Mouse (Mus musculus): ENCODE results near the gene Samd10. TPM values are rescaled to one million over a fixed set of nuclear protein-coding genes. Genes with fewer than 3 reads are reported as not detected.

Samd10 gene
- 213 and 216 TPM in 2 replicates for polyA plus RNA-seq (2015; fragmentation: Nextera tagmentation; extraction: Ambion mirVana)

DNA sequence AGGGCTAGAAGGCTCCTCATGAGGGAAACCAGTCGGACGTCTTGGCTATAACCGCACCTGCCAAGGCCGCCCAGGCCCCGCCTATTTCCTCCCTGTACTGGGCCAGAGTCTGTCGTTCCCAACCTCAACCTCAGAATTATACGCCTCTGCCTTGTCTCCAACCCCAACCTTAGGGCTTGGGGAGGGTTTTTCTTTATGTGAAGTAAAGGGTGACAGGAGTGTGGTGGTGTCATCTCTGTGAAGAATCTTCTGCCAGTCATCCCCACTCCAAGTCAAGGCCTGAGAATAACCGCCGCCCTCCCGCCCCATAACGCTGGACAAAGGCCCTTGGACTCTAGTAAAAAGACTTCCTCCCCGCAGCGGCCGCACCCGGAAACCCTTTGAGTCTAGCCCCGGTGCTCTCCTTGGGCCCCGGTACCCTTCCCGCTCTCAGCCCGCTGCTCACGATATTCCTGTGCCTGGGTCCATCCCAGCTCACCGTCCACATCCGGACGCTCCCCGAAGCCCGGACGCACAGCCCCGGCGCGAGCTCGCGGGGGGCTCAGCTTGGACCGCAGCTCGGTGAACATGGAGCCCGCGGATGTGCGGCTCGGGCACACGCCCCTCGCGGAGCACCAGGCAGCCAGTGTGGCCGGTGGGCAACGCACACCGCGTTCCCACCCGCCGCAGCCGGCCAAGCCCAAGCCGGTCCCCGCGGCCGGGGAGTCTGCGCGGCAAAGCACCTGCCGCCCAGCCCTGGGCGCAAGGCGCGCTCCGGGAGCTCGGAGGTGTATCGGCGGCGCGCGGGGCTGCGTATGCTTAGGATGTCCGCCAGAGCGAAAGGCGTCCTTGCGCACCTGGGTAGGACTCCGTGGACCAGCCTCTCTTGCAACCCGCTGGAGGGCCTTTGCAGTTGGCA lies at the start of gene Samd10:
Gene Samd10 (minus strand): TSS at position 759 of the 898 bp plus-strand sequence.
- Histone ChIP-seq H3K9me3 (replicated peaks; ENCODE audit: control insufficient read depth, low read length, poor library complexity, severe bottlenecking) (no peaks in the 10 kb centered on the region), H3K27me3 (ENCODE audit: control insufficient read depth, insufficient read depth, low read depth, low read length) (no peaks in the 10 kb centered on the region), H3K4me1 (ENCODE audit: control insufficient read depth, insufficient read depth, low read length) (peaks cover 41% of the 10 kb centered on the region), H3K9ac (ENCODE audit: low read depth, low read length) (peak within 1 kb of the TSS; percentile 98), H3K4me3 (ENCODE audit: low read depth, low read length) (peak within 1 kb of the TSS; percentile 79), H3K4me2 (ENCODE audit: low read length) (peak within 1 kb of the TSS; percentile 81), H3K27ac (ENCODE audit: low read length) (peak within 1 kb of the TSS; percentile 97), H3K36me3 (ENCODE audit: control insufficient read depth, insufficient read depth, low read length) (peaks cover 5% of the 10 kb centered on the region)
- peak; percentile 44 for ATAC-seq
- 1% methylated on average over 71 of the region's 71 CpGs for WGBS

- Histone ChIP-seq H3K4me1 (ENCODE audit: control insufficient read depth, insufficient read depth, low read length) (no peaks in the 10 kb centered on the region), H3K36me3 (ENCODE audit: control insufficient read depth, insufficient read depth, low read length) (peaks cover 25% of the 10 kb centered on the region), H3K27me3 (ENCODE audit: control insufficient read depth, insufficient read depth, low read depth, low read length) (no peaks in the 10 kb centered on the region), H3K4me2 (ENCODE audit: low read length) (no peak overlapping the region), H3K4me3 (ENCODE audit: low read depth, low read length) (no peak overlapping the region), H3K27ac (ENCODE audit: low read length) (no peak overlapping the region), H3K9me3 (replicated peaks; ENCODE audit: control insufficient read depth, low read length, poor library complexity, severe bottlenecking) (no peaks in the 10 kb centered on the region), H3K9ac (ENCODE audit: low read depth, low read length) (no peak overlapping the region)
- WGBS, result 94% methylated on average over 6 of the region's 6 CpGs
- no peak for ATAC-seq
These were observed 47.8 kb upstream of the Samd10 start for GRCm38 (mm10) chr2:181646626-181647472.

GRCm38 (mm10) chr2:181645666-181646065 lies 46.7 kb upstream of the Samd10 start:
- Histone ChIP-seq H3K9ac (ENCODE audit: low read depth, low read length) (no peak overlapping the region), H3K27me3 (ENCODE audit: control insufficient read depth, insufficient read depth, low read depth, low read length) (no peaks in the 10 kb centered on the region), H3K4me1 (ENCODE audit: control insufficient read depth, insufficient read depth, low read length) (no peaks in the 10 kb centered on the region), H3K9me3 (replicated peaks; ENCODE audit: control insufficient read depth, low read length, poor library complexity, severe bottlenecking) (no peaks in the 10 kb centered on the region), H3K36me3 (ENCODE audit: control insufficient read depth, insufficient read depth, low read length) (peaks cover 27% of the 10 kb centered on the region), H3K27ac (ENCODE audit: low read length) (no peak overlapping the region), H3K4me2 (ENCODE audit: low read length) (no peak overlapping the region), H3K4me3 (ENCODE audit: low read depth, low read length) (no peak overlapping the region)
- 86% methylated on average over 3 of the region's 3 CpGs for whole genome bisulfite sequencing
- ATAC-seq, result no peak

DNA sequence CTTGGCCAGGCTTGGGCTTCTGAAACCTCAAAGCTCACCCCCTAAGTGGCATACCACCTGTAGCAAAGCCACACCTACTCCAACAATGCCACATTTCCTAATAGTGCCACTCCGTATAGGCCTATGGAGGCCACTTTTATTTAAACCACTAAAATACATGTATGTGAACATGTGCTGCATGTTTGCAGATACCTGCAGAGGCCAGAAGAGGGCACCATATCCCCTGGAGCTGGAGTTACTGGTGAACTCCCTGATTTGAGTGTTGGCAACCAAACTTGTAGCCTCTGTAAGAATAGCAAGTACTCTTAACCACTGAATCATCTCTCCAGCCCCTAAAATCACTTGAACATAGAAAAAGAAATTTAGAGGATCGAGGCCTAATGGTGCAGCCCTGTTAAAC lies 45.3 kb upstream of the Samd10 start:
- Histone ChIP-seq H3K4me2 (ENCODE audit: low read length) (no peak overlapping the region), H3K27me3 (ENCODE audit: control insufficient read depth, insufficient read depth, low read depth, low read length) (no peaks in the 10 kb centered on the region), H3K9me3 (replicated peaks; ENCODE audit: control insufficient read depth, low read length, poor library complexity, severe bottlenecking) (no peaks in the 10 kb centered on the region), H3K27ac (ENCODE audit: low read length) (no peak overlapping the region), H3K36me3 (ENCODE audit: control insufficient read depth, insufficient read depth, low read length) (peaks cover 25% of the 10 kb centered on the region), H3K4me1 (ENCODE audit: control insufficient read depth, insufficient read depth, low read length) (no peaks in the 10 kb centered on the region), H3K9ac (ENCODE audit: low read depth, low read length) (no peak overlapping the region), H3K4me3 (ENCODE audit: low read depth, low read length) (no peak overlapping the region)
- no peak for ATAC-seq
- WGBS, result 88% methylated on average over 2 of the region's 2 CpGs

DNA sequence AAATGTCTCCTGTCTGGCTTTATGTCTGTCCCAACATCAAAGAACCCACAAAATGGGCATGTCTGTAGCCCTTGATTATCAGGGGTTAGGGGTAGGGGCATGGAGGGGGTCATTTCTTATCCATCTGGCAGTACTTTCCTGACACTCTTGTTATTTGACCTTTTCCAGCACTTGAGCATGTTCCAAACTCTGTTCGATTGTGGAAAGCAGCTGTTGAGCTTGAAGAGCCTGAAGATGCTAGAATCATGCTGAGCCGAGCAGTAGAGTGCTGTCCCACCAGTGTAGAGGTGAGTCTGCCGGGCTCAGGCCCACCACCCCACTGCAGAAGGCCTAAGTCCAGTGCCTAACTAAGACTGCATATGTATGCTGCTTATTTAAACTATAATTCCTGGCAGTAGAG lies 36.9 kb upstream of the Samd10 start:
- Histone ChIP-seq H3K9ac (ENCODE audit: low read depth, low read length) (no peak overlapping the region), H3K27me3 (ENCODE audit: control insufficient read depth, insufficient read depth, low read depth, low read length) (no peaks in the 10 kb centered on the region), H3K4me1 (ENCODE audit: control insufficient read depth, insufficient read depth, low read length) (no peaks in the 10 kb centered on the region), H3K4me2 (ENCODE audit: low read length) (no peak overlapping the region), H3K36me3 (ENCODE audit: control insufficient read depth, insufficient read depth, low read length) (peaks cover 51% of the 10 kb centered on the region), H3K9me3 (replicated peaks; ENCODE audit: control insufficient read depth, low read length, poor library complexity, severe bottlenecking) (no peaks in the 10 kb centered on the region), H3K27ac (ENCODE audit: low read length) (no peak overlapping the region), H3K4me3 (ENCODE audit: low read depth, low read length) (no peak overlapping the region)
- no peak for ATAC-seq
- WGBS, result 94% methylated on average over 3 of the region's 3 CpGs

DNA sequence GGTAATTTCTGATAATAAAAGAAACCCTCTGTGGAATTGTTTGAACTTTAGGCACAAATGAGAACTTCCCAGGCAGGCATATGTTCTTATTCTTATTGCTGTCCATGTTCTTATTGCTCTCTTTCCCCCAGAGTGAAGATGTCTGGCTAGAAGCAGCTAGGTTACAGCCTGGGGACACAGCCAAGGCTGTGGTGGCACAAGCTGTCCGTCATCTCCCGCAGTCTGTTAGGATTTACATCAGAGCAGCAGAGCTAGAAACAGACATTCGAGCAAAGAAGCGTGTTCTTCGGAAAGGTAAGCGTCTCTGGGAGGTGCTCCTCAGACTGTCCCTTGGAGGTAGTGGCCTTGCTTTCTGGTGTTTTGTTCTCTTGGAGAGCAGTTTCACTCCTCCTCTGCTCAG lies 33.6 kb upstream of the Samd10 start:
- H3K27ac ChIP-seq (ENCODE audit: low read length), result no peak overlapping the region
- H3K27me3 ChIP-seq (ENCODE audit: control insufficient read depth, insufficient read depth, low read depth, low read length), result no peaks in the 10 kb centered on the region
- H3K36me3 ChIP-seq (ENCODE audit: control insufficient read depth, insufficient read depth, low read length), result peaks cover 43% of the 10 kb centered on the region
- WGBS, result 97% methylated on average over 6 of the region's 6 CpGs
- ATAC-seq, result no peak
- no peaks in the 10 kb centered on the region for H3K4me1 ChIP-seq (ENCODE audit: control insufficient read depth, insufficient read depth, low read length)
- no peaks in the 10 kb centered on the region for H3K9me3 ChIP-seq (replicated peaks; ENCODE audit: control insufficient read depth, low read length, poor library complexity, severe bottlenecking)
- no peak overlapping the region for H3K4me3 ChIP-seq (ENCODE audit: low read depth, low read length)
- no peak overlapping the region for H3K9ac ChIP-seq (ENCODE audit: low read depth, low read length)
- no peak overlapping the region for H3K4me2 ChIP-seq (ENCODE audit: low read length)

GRCm38 (mm10) chr2:181628471-181628870 lies 29.5 kb upstream of the Samd10 start:
- no peak overlapping the region for H3K4me3 ChIP-seq (ENCODE audit: low read depth, low read length)
- no peak overlapping the region for H3K27ac ChIP-seq (ENCODE audit: low read length)
- no peaks in the 10 kb centered on the region for H3K9me3 ChIP-seq (replicated peaks; ENCODE audit: control insufficient read depth, low read length, poor library complexity, severe bottlenecking)
- no peak for ATAC-seq
- peaks cover 19% of the 10 kb centered on the region for H3K36me3 ChIP-seq (ENCODE audit: control insufficient read depth, insufficient read depth, low read length)
- H3K4me2 ChIP-seq (ENCODE audit: low read length), result no peak overlapping the region
- no peak overlapping the region for H3K9ac ChIP-seq (ENCODE audit: low read depth, low read length)
- H3K4me1 ChIP-seq (ENCODE audit: control insufficient read depth, insufficient read depth, low read length), result no peaks in the 10 kb centered on the region
- no peaks in the 10 kb centered on the region for H3K27me3 ChIP-seq (ENCODE audit: control insufficient read depth, insufficient read depth, low read depth, low read length)

- Histone ChIP-seq H3K4me1 (ENCODE audit: control insufficient read depth, insufficient read depth, low read length) (no peaks in the 10 kb centered on the region), H3K4me3 (ENCODE audit: low read depth, low read length) (no peak overlapping the region), H3K27me3 (ENCODE audit: control insufficient read depth, insufficient read depth, low read depth, low read length) (no peaks in the 10 kb centered on the region), H3K27ac (ENCODE audit: low read length) (no peak overlapping the region), H3K9ac (ENCODE audit: low read depth, low read length) (no peak overlapping the region), H3K36me3 (ENCODE audit: control insufficient read depth, insufficient read depth, low read length) (peaks cover 16% of the 10 kb centered on the region), H3K9me3 (replicated peaks; ENCODE audit: control insufficient read depth, low read length, poor library complexity, severe bottlenecking) (no peaks in the 10 kb centered on the region), H3K4me2 (ENCODE audit: low read length) (no peak overlapping the region)
- no peak for ATAC-seq
These were observed 24.4 kb upstream of the Samd10 start for GRCm38 (mm10) chr2:181623401-181623800.
